Comparison of ENCODE assay signal across 8 mouse cellular contexts in the genomic region with DNA sequence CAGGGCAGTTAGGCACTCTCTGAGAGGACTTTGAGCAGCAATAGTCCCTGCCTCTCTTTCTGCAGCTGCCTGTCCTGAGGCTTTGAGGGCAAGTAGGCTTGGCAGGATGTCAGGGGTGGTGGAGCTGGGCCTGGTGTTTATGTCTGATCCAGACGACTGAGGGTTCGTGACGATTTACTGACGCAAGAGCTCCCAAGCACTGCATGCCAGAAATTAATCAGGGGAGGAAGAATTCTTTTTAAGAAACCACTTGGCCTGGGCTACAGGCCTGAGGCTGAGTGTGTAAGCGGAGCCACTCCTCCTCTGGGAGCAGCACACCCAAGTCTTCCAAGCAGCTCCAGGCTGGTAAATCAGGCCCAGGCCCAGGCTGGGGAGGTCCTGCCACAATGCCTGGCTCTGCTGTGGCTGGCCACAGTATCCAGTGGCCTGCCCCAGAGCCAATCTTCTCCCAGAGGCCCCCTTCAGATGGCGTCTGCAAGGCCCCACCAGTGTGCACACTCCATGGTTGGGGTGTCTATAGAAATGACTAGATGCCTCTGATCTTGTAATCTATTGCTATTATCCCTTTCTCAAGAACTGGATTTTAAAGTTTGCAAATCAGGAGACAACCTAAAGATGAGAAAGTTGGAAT.
DNase-seq lines count a peak whose midpoint lies in the region; ATAC-seq and TF ChIP-seq lines count a peak whose summit lies in the region.

No protein-coding gene starts in this region.

- H3K27me3 ChIP-seq in C2C12 (ENCODE audit: control insufficient read depth, insufficient read depth, insufficient read length) = no peaks in the 10 kb centered on the region

- TF ChIP-seq CTCF in C2C12 (IDR thresholded peaks at IDR 0.05; ENCODE audit: control insufficient read depth, insufficient read depth, insufficient read length) = no peak

- H3ac ChIP-seq in C2C12 (ENCODE audit: control insufficient read depth, insufficient read length, low read depth) = no peak overlapping the region

- peaks cover 14% of the 10 kb centered on the region for H3K79me3 ChIP-seq in C2C12 (ENCODE audit: low read depth)

- H3K79me2 ChIP-seq in C2C12 (ENCODE audit: control insufficient read depth, insufficient read depth) = peaks cover 63% of the 10 kb centered on the region

- H3K4me3 ChIP-seq in C2C12 (ENCODE audit: insufficient read depth, poor library complexity, severe bottlenecking) = no peak overlapping the region

- DNase-seq in T-cell, adult 2 months (ENCODE audit: low spot score) = peak; percentile 82
- peak; percentile 29 to 34 for DNase-seq in frontal cortex, postnatal 14 days (ENCODE audit: low spot score in 2 of 2)
- peak; percentile 55 for DNase-seq in layer of hippocampus, adult 9-11 months
- peak; percentile 89 for DNase-seq in lung, postnatal 25 days (ENCODE audit: low spot score)
- peak; percentile 79 for DNase-seq in thymus, postnatal 0 days (ENCODE audit: low spot score)

- peak; percentile 68 to 71; a peak in 3 of 4 replicates for ATAC-seq in hematopoietic stem cell, adult 5-6 weeks (replicated peaks in 1 of 2; ENCODE audit: insufficient read depth in 1 of 2, low FRiP score in 2 of 2, low TSS enrichment in 1 of 2, low read depth in 1 of 2, poor library complexity in 2 of 2, severe bottlenecking in 2 of 2)
- no peak for ATAC-seq in megakaryocyte, adult 5-6 weeks (ENCODE audit: poor library complexity, severe bottlenecking)

- H3K36me3 ChIP-seq in C2C12 (ENCODE audit: control insufficient read depth, insufficient read depth) = no peaks in the 10 kb centered on the region

TF ChIP-seq in C2C12, 6 proteins besides CTCF, POLR2A, EP300 and RAD21:
- TF ChIP-seq MYOD1 (IDR thresholded peaks at IDR 0.05; ENCODE audit: control insufficient read depth, insufficient read length, low read depth) = peak; percentile 4
- no peak for TF ChIP-seq FOSL1 (IDR thresholded peaks at IDR 0.05; ENCODE audit: insufficient read depth, low read length, poor library complexity, severe bottlenecking)

Comparison
In these comparisons a context has a peak if more than half of its experiments do, and no peak if none do; other contexts are left out.
1. DNase-seq: peak in every context shown above with its lines; median percentile 89 in lung, postnatal 25 days; 82 in T-cell, adult 2 months; 79 in thymus, postnatal 0 days; 55 in layer of hippocampus, adult 9-11 months; 32 in frontal cortex, postnatal 14 days.